Mouse (Mus musculus): ENCODE measurements around the gene Pcdh15. TPM values are rescaled to one million over a fixed set of nuclear protein-coding genes. Genes with fewer than 3 reads are reported as not detected.

The Pcdh15 gene
- total RNA-seq (2015; ENCODE audit: low replicate concordance) = not detected in 2 replicates
- 0.15 TPM in 1 of 2 replicates, not detected in the other for total RNA-seq (2017; ENCODE audit: low replicate concordance)

DNA sequence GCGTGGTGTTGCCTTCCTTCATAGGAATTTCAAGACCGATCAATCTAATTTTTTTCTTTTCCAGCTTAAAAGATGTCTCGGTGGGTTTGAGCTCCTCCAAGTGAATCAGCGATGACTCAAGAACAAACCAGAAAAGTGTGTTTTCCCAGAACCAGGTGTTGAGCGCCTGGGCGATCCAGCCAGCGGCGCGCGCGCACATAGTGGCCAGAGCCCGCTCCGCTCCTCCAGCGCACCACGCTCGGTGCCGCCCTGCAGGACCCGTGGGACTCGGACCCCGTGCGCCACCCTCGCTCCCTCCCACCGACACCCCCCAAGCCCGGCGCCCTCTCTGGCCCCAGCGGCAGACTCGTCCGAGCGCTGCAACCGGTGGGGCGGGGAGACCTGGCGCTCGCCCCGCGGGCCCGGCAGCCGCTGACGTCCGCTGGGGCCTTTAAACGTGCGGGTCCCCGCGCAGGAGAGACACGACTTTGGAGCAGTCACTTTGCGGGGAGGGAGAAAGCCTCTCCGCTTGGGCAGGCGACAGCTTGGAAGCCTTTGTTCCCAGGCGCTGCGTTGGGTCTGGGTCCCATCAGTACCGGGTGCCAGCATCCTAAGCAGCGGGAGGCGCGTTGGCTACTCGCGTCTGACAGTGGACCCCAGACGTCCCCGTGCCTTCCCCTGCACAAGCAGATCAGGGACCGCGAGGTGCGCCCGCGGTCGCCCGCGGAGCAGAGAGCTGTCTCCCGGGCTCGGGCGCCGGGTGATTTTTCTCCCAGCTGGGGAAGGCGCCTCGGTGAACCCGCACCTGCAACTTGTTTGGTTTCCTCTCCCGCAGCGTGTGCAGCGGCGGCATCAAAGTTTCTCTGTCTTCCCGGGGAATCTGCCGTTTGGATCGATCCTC, at the start of gene Pcdh15:
Gene Pcdh15, plus strand, starts transcription at position 377 of the 880 bp plus-strand sequence.
- no peak for ATAC-seq (replicated peaks; ENCODE audit: low FRiP score, poor library complexity, severe bottlenecking)

DNA sequence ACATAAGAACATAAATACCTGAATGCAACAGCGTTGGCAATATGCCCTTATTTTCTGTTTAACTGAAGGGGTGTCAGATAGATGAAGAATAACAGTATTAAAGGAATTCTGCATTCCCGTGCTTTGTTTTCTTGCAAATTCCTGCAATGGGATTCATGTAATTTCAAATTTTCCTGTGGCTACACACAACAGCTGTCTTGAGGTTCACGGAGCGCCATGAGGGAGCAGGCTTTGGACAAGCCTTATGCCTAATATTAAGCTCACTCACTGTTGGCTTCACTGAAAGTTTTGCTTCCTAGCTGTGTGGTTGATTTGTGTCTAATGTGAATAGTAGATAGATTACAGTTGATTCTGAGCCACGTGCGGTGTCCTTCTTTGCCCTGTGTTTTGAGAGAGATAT, 47.1 kb upstream of the Pcdh15 start:
- no peak for ATAC-seq (replicated peaks; ENCODE audit: low FRiP score, poor library complexity, severe bottlenecking)

DNA sequence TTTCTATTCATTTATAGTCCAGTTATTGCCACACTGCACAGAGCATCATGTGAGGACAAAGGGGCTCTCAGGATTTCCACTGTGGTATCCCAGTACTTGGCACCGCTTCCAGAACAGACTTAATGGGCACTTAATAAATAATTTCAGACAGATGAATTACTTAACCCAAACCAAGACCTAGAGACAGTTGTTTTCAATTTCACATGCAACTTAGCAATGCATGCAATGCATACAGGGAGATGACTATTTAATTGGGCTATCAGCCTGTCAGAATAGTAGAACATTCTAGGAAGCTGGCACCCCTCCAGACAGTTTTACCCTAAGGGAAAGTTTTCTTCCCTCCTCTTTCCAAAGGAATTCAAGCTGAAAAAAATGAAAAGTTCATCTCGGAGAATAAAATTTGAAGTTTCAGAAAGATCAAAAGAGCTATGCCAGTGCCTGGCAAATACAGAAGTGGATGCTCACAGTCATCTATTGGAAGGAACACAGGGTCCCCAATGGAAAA, 39.4 kb upstream of the Pcdh15 start:
- no peak for ATAC-seq (replicated peaks; ENCODE audit: low FRiP score, poor library complexity, severe bottlenecking)

DNA sequence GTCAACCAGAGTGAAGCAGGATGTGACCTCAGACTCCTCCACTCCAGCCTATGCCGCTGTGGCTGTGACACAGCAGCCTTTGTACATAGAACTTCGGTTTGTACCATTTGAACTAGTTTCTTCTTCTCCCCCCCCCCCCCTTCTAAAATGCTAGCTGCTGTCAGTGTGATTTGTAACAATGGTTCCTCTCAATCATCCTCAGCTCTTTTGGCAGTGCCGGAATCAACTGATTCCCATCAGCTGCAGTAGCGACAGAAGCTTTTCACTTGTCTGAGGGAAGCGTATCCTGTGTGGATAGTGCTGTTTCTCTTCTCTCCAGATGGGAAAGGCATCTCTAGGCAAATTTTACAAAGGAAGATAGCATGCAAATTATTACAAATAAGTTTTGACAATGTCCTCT, 12.4 kb upstream of the Pcdh15 start:
- ATAC-seq (replicated peaks; ENCODE audit: low FRiP score, poor library complexity, severe bottlenecking) = no peak

DNA sequence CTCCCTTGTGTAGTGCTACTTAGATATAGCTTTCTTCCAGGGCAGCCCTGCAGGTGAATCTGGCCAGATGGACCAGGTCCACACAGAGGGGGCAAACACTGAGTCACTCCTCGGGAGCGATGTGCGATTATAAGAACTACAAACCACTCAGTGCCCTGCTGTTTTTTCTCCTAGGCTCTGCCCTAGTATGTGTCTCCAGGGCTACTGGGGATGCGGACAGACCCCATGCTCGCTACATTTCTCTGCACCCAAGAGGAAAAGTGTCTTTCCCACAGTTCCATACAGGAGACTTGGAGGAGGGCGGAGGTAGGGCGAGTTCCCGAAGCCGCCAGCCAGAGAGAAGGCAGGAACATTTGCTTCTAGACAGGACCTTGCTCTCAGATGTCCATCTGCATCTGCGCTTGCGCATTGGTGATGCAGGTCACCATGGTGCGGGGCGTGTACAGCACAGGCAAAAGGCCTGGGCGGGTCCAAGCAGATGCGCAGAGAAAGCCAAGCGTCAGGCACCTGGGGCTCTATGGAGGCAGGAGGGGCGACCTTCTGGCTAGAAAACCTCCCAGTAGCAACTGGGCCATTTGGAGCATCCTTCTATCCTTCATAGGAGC, 2.5 kb upstream of the Pcdh15 start:
- ATAC-seq (replicated peaks; ENCODE audit: low FRiP score, poor library complexity, severe bottlenecking) = 0 out of 2 replicates have a peak, but pooled peaks have one; percentile 30

DNA sequence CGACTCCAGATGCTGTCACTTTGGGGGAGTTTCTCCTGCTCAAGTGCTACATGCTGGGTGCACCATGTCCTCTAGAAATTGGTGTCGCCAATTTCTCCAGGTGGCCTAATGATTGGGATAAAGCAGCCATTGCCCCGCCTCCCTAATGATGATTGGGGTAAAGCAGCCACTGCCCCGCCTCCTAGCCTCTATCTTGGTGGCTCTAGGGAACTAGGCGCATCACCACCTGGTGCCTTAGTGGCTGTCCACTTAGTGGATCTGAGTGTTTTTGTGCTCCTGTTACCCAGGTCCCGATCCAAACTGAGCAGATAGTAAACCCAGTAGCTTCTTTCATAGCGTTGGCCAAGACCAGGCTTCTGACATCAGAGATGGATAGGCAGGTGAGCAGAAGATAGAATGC, 2.0 kb upstream of the Pcdh15 start:
- ATAC-seq (replicated peaks; ENCODE audit: low FRiP score, poor library complexity, severe bottlenecking) = no peak

DNA sequence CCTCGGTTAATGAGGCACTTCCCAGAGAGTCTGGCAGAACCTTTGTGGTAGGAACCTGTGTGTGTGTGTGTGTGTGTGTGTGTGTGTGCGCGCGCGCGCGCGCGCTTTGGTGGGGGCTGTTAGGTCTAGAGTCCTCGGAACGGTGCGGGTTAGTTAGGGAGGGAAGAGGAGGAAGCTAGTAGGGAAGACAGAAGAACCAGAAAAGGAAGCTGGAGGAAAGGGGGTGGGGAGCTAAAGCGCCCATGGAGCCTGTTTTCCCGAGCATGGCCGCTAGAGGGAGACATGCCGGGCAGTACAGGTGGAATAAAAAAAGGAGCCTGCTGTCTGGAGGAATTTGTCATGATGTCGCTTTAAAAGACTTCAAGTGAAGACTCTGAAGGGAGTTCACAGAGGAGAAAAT, 1.2 kb upstream of the Pcdh15 start:
- ATAC-seq (replicated peaks; ENCODE audit: low FRiP score, poor library complexity, severe bottlenecking) = no peak

DNA sequence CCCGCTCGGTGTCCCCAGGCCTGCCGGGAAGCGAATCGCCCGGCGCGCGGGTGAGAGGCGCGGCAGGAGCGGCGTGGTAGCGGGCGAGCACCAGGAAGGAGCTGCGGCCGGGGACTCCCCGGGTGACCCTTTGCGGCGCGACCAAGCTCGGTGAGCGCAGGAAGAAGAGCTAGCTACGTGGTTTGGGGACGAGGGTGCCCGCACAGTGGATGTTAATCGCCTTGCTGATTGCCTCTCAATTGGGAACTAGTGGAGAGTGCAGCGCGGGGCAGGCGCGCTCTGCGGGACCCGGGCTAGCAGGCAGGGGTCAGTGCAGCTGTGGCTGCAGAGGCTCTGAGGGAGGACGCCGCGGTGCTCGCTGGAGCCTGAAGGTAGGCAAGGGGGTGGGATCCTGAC, 702 bp downstream of the Pcdh15 start:
- ATAC-seq (replicated peaks; ENCODE audit: low FRiP score, poor library complexity, severe bottlenecking) = no peak

DNA sequence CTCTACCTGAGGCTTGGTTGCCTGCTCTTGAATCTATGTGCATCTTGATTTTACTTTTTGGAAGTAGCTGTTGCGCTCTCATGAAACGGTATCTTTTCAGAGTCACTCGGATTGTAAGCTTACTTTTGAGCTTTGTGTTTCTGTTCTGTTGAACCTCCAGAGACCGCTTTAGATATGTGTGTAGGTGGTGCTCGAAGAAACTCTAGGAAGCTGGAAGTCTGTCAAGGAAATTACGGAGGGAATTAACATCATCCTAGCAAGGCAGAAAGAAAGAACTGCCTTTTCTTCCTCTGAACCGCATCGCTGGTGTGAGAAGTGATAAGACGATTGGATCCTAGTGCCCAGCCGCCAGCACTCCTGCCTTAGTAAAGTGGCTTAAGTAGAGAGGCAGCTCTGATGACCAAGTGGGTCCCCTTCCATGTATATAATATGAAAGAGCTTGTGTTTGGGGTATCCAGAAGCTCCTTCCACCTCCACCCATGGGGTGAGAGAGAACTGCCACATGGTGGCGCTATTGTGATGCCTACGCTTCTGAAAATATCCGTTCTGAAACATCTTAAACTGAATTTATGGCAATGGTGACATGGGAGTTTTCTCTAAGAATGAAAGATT, 4.3 kb downstream of the Pcdh15 start:
- no peak for ATAC-seq (replicated peaks; ENCODE audit: low FRiP score, poor library complexity, severe bottlenecking)

DNA sequence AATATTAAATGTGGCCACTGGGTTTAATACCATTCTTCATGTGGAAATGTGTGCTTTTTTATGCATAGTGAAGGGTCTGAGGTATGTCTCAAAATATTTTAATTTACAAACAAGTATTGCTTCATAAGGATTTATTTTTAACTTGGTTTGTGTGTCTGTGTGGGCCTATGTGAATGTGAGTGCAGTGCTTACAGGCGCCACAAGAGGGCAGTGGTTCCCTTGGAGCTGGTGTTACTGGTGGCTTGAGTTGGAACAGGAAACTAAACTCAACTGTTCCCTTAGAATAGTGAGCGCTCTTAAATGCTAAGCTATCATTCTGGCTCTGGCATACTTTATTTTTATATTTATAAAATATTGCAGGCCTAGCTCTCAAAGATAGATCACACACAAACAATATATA, 6.8 kb downstream of the Pcdh15 start:
- no peak for ATAC-seq (replicated peaks; ENCODE audit: low FRiP score, poor library complexity, severe bottlenecking)

DNA sequence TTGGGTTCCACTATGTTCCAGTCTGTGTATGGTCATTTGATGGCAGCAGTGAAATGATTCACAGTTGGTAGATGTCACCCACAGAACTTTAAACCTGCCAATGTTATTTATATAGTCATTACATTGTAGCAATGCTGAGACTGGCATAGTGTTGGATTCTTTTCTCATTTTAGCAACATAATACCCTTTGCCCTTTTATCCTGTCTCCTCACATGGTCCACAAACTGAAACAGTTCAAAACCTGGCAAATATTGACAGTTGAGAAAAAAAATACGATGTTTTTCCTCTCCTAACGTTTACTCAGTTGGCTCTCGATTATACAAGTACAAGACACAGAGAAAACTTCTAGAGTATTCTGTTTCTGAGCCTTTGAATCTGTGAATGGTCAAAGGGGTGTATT, 38.8 kb downstream of the Pcdh15 start:
- no peak for ATAC-seq (replicated peaks; ENCODE audit: low FRiP score, poor library complexity, severe bottlenecking)

DNA sequence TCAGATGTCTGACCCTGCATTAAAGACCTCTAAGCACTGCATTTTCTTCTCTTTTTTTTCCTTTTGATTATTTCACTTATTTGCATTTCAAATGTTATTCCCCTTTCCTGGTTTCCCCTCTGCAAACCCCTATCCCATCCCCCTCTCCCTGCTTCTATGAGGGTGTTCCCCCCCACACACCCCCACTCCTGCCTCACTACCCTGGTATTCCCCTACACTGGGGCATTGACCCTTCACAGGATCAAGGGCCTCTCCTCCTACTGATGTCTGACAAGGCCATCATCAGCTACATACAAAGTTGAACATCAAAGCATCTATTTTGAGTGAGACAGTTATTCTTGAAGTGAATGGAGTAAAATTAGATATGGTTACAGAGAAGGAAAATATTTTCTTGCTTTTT, 48.4 kb downstream of the Pcdh15 start:
- no peak for ATAC-seq (replicated peaks; ENCODE audit: low FRiP score, poor library complexity, severe bottlenecking)

DNA sequence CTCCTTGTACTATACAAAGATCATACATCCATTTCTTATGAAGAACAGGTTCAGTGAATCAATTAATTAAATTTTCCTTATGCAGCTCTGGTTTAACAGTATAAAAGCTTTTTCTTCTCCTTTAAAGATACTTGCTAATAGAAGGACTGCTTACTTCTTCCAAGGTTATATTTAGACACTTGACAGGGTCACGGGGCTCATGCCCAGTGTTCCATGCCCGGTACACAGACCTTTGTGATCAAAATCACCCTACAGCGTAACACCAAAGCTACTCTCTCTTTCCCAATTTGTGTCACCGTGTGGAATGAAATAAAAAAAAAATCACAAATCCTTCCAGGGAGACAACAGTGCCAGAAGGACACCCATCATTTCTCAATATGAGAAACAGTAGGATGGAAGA, 48.8 kb downstream of the Pcdh15 start:
- no peak for ATAC-seq (replicated peaks; ENCODE audit: low FRiP score, poor library complexity, severe bottlenecking)

DNA sequence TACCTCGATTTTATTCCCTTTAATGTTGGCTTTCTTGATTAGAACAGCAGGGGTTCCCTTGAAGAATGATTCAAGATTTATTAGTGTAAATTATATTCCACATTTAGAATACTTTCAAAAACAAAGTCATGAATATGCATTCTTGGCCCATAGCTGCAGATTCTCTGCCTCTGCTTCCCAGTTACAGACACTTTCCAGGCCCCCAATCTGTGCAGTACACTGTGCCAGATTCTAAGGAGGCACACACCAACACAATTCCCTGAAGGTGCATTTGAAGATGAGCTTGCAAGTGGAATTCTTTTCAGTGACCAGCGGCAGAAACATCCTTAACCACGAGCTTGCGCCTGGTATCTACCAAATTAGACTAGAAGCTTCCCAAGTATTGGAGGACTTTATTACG, 55.4 kb downstream of the Pcdh15 start:
- ATAC-seq (replicated peaks; ENCODE audit: low FRiP score, poor library complexity, severe bottlenecking) = no peak

DNA sequence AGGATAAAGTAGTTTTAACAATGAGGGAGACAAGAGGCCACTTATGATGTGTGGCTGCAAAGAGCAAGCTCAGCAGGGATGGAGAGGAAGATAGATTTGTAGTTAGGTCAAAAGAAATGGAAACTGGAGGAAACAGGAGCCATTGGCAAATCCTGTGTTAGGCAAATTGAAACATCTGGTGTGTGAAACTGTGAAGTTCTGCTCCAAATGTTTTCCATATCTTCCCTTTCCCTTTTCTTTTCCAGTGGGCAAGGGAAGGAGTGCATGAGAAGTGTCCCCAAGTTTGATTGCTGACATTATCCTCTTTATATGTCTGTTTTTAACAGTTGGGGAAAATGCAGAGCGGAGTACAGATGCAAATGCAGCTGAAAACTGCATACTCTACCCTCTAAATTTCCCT, 62.6 kb downstream of the Pcdh15 start:
- ATAC-seq (replicated peaks; ENCODE audit: low FRiP score, poor library complexity, severe bottlenecking) = no peak

DNA sequence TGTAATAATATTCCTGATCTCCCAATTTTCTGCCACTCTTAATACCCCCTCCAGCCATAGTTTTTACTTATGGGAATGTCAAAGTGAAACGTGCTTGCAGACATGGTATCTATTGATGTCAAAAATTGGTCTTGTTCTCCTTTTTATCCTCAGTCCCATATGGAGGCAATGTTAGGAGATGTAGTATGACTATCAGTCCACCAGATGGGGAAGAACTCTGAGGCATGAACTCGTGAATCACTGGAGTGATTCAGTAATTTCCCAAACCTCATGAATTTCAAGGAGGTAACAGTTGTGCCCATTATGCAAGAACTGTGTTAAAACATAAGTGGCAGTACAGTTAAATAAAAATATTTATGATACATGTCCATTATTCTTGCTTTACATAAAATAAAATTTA, 116.9 kb downstream of the Pcdh15 start:
- no peak for ATAC-seq (replicated peaks; ENCODE audit: low FRiP score, poor library complexity, severe bottlenecking)

DNA sequence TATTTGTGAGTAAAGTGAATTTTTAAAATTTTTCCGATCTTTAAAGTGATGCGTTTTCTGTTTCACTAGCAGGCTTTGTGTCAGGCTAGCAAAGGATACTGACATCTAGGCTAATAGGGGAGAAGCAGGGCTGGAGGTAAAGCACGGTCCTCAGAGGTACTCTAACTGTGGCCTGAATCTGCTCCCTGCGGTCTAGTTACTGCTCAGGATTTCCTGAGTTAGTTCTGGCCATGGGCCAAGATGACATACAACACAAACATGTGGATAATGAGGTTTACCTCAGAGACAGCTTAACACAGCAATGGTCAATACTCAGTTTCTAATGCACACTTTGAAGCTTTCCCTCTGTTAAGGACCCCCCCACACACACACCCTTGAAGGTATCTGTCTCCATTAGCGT, 143.2 kb downstream of the Pcdh15 start:
- no peak for ATAC-seq (replicated peaks; ENCODE audit: low FRiP score, poor library complexity, severe bottlenecking)

DNA sequence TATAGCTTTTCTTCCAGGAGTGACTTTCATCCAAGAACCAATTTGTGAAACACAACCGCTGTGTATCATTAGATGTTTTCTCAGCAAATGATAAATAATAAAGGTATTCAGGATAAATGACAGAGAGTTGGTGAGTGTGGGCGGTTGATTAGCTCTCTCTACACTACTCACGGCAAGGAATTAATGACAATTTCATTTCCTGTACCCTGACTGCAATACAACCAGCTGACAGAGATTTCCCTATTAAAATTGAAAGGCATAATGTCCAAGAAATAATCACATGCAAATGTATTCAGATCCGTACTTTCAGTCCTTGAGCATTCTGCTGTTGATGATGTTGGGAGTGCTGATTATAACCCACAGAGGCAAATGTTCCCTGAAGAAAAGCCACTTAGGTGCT, 181.3 kb downstream of the Pcdh15 start:
- no peak for ATAC-seq (replicated peaks; ENCODE audit: low FRiP score, poor library complexity, severe bottlenecking)

DNA sequence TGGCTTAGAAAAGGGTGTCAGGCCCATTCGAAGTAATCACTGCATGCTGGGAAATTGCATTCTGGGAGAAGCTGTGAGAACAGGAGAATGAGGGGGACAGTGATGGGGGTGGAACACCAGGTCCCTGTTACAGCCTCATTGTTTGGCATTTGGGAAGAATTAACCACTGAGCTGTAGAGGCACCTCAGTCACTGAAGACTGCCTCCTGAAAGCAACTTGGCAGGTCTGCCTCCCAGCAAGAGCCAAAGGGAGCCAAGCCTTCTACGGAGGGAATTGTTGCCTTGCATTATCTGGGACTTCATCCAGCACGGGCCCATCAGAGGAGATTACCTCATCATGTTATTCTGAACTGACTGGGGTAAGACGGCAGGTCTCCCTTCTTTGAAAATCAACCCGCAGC, 197.3 kb downstream of the Pcdh15 start:
- ATAC-seq (replicated peaks; ENCODE audit: low FRiP score, poor library complexity, severe bottlenecking) = no peak

DNA sequence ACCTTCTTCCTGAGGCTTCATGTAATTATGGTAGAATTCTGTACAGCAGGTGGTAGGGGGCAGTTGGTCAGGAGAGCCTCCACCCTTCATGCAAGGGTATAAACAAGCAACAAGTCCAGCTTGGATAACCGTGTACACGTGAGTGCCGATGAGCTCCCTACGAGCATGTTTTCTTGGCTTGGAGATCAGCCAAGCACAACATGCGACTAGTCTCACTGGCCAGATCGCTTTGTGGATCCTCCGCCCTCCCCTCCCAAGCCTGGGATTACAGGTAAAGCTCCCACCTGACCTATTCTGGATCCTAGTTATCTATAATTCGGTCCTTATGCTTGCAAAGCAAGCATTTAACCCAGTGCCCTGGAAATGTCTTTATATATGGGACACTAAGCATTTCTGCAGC, 202.8 kb downstream of the Pcdh15 start:
- no peak for ATAC-seq (replicated peaks; ENCODE audit: low FRiP score, poor library complexity, severe bottlenecking)

DNA sequence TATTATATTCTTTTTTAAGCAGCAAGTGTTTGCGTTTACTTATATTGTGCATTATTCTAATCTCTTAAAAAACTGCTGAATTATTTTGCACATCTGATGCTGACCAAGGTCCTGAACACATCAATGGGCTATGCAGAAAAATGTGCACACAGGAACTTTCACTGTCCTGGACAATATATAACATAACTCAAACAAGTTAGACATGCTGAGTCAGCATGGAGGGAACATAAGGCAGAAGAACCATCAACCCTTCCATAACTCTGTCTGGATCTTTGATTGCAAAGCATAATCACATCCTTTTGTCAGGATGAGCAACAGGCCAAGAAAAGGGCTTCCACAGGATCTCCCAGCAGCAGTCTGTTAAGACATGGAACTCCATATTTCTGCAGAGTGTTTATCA, 207.5 kb downstream of the Pcdh15 start:
- no peak for ATAC-seq (replicated peaks; ENCODE audit: low FRiP score, poor library complexity, severe bottlenecking)
